Mouse (Mus musculus) frontal cortex, postnatal 36 days (tissue): ENCODE measurements at regions not wholly inside any gene's neighbourhood (a gene's known extent, or its start where the extent isn't known, plus 50 kb on each side); places are given as distances from the start of the nearest gene placed in this dataset.
A peak's percentile ranks its signal among the peaks of the same experiment; 100 is the strongest.

Source experiments
- DNase-seq, 2 experiments: peaks; one replicate each; pipeline ENCODE4 v3.0.0; 2022; ENCODE audit warnings: low spot score in 2 of 2

DNA sequence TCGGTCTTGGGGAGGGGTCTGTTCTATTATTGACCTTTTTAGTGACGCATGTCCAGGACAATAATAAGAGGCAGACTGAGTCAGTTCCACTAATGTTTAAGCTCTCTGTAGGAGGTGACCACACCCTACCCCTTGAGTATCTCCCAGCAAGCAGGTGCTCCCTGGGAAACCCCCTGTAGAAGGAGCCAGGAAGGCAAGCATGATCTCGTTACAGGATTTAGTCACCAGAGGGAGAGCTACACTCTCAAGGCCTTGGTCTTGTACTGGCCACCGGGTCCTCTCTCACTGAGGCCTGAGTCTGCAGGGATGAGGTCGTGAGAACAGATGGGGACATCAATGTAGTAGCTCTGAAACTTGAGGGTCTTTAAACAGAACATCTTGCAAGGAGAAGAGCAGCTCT, 55.3 kb upstream of the Ccnd2 start:
- no peak for DNase-seq

DNA sequence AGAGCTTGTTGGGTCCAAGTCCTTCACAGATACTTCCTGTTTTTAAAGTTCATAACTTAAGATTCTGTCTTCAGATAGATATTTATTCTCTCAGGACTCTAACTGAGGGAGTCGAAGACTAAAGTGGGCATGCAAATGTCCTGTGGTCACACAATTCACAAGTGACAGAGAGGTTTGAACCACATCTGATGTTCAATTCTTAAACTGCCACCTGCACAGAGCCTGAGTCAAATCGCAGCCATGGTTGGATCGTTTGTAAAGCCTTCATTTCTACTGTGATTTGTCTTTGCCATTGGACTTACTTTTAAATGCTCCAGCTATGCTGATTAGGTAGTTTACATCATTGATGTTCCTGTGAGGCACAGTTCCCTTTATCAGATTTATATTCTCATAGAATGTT, 61.4 kb upstream of the Ccnd2 start:
- DNase-seq, result no peak

DNA sequence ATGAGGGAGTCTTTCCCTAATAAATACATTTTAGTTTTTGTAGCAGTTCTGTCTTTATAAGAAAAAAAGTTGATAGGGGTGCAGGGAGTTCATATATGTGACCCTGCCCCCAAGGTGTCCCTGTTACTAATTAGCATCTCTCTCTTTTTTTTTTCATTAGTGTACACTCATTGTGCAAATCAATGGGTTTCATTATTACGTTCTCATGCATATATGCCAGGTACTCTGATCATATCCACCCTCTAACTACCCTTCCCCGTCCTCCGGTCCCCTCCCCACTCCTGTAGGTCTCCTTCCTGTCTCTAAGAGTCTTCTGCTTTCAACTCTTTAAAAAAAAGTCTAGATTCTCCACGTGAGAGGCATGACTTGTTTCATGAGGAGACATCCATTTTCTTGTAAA, 63.9 kb upstream of the Ccnd2 start:
- DNase-seq, result no peak

DNA sequence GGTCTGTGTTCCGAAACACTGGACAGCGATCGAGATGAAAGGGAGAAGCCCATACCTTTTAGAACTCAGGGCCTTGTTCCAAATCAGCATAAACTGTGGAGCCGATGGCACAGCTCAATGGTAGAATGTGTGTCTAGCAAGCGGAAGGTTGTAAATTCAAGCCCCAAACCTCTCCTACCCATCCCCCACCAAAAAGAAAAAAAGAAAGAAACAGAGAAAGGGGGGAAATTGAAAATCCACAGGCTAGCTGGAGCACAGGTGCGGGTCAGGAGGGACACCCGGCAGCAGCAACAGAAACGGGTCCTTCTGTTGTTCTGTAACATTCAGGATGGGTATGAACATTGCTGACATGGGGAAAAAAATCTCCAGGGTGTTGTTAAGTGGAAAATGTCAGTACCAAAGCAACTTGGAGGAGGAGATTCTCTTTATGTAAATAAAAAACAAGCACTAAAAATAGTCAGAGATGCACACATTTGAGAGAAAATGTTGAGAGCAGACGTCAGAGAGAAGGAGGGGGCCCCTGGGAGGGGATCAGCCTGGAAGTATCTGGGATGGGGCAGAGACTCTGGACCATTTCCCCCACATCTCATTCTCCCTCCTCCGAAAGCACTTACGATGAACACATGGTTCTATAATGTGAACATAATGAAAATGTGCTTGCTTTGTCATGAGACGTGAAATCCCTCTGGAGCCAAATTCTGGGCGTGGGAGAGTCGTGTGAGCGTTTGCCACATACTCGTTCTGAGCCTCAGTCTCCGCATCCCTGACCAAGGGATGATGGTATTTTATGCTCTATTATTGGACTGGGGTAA, 66.8 kb upstream of the Ccnd2 start:
- peak; percentile 26 to 28 for DNase-seq

DNA sequence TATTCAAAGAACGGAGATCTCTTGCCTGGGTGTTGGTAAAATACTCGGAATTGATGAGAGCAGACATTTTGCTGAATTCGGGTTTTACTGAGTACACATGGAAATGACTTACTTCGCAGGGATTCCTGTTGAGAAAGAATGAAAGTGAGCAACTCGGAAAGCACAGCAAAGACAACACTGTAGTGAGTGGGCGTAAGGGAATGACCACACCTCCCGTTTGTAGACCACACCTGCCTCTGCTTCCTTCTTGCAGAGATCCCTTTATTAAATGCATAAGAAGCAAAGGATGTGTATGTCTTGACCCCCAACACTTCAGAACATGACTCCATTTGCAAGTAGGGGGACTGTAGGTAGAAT, 67.4 kb upstream of the Ccnd2 start:
- DNase-seq, result no peak

DNA sequence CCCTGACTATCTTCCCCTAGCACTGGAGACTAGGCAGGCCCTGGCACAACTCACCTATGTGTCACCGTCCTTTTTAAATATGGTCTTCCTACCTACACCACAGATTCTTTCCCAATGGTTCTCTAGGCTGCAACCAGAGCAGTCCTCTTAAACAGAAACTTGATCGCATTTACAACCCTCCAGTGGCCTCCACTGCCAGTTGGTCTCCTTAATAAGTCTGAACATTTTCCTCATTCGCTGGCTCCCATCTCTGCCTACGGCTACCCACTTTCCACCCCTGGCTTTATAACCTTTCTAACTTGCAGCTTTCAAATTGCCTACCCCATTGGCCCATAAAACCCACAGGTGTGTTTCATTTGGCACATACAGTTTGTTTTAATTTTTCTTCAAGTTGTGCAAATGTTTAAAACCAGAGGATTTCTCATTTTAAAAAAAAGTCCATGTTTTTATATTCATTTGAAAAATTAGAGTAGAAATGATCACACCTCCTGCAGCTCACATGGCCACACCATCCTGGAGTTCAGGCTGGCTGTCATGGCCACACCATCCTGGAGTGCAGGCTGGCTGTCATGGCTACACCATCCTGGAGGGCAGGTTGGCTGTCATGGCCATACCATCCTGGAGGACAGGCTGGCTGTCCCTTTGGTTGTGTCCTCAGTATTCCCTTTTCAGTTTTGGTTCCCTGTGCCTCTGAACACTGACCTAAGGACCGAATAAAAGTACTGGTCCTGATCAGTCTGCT, 74.4 kb upstream of the Ccnd2 start:
- DNase-seq, result no peak

DNA sequence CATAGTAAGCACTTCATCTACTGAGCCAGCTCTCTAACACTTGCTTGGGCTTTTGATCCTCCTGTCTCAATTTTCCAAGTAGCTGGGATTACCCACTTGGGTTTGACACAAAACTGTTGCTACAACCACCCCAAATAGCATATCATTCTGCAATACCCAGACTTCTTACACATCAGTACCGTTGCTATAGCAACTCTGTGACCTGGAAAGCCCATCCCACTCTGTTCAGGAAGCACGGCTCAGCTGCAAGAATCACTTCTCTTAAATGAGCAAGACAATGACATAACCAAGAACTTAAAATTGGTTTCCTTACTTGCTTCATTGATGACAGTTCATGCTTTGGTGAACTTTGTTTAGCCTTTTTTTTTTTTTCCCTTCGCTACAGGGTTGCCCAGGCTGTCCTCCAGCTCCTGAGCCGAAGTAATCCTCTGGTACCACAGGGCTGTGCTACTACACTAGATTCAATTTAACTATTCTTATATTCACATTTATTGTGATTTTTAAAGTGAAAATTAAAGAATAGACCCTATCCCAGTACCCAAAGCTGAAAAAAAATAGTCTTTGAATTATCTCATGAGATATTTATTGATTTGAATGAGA, 84.6 kb upstream of the Ccnd2 start:
- peak; percentile 13 to 15 for DNase-seq

DNA sequence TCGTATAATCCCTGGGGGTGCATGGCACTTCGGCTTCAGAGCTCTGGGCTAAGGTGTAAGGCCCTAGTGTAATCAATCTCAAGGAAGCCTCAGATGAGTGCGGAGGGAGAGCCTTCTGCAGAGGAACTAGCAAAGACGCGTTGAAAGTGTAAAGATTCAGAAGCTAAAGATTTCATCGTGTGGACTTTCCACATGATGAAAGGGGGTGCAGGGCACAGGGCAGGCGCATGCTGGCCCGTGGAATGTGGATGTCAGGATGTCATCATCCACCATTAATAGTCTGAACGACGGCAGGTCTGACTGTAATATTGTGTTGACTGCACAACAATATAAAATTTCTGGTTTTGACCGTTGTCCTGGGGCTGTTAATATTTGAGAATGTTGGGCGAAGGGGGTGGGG, 85.2 kb upstream of the Ccnd2 start:
- DNase-seq, result no peak

DNA sequence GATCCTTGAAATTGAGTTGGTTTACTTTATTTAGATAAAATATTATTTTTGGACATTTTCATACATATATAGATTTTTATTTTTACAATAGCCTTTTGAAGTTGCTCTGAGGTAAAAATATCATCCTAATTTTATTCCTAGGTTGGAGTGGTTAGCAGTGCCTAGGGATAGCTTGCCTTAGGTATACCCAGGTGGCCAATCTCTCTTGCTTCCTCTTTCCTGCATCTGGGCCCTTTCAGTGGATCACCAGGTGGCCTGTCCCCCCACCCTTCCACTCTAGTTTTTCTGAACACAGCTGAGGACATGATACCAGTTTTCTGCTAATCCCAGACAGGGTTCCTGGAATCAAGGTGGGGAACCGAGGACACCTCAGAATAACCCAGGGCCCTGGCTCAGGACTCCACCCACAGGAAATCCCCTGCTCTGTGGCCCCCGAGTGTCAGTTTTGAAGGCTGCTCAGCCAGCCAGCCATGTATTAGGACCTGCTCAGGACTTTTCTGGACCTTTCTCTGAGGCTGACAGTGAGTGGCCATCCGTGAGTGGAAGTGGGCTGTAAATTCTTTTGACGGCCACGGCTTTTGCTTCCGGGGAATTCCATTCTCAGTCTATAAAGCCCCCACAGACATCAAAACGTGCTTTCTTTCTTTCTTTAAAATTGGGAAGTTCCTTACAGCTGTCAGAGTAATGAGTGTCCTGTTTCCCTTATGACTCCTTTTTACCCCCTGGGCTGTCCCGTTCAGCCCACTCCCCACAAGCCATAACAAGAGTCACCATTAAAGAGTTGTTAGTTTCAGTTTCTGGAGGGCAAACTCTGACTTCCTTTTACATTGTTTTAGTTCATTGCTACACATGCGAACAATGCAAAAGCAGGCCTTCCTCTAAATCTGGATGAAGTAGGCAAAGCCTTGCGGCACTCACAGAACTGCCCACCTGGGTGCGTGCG, 87.8 kb upstream of the Ccnd2 start:
- DNase-seq, result no peak

DNA sequence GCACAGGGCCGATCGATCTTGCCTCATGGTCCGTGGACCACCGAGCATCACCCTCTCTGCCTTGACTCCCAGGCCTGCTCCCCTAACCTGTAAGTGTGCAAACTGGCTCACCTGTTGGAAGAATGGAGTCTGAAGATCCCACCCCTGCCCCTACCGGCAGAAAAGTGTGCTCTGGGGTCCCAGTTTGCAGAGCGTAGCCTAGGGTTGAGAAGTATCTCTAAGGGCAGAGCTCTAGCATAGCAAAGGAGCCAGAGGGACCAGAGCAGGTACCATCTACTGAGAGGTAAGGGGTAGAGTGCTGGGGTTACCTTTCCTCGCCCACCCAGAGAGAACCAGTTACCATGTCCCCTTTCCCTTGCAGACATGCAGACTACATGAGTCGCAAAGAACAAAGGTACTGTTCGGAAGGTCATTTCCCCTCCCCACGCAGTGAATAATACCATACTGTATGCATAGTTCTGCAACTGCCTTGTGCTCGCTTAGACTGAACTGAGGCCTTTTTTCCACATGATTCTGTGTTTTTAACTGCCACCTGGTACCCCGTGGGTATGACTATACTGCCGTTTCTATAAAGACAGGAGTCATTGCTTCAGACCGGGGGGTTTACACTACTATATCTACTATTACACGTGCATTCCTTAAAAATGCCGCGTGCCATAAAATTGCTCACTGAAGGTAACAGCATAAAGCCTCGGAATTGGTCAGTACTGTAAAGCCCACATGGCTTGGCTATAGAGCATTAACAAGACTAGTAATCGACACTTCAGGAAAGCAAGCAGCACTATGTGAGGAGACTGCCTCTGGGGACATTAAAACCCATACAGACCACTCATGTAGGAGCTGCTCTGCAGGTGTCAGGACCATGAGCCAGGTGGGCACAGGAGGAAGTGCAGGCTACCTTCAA, 88.7 kb upstream of the Ccnd2 start:
- DNase-seq, result no peak

DNA sequence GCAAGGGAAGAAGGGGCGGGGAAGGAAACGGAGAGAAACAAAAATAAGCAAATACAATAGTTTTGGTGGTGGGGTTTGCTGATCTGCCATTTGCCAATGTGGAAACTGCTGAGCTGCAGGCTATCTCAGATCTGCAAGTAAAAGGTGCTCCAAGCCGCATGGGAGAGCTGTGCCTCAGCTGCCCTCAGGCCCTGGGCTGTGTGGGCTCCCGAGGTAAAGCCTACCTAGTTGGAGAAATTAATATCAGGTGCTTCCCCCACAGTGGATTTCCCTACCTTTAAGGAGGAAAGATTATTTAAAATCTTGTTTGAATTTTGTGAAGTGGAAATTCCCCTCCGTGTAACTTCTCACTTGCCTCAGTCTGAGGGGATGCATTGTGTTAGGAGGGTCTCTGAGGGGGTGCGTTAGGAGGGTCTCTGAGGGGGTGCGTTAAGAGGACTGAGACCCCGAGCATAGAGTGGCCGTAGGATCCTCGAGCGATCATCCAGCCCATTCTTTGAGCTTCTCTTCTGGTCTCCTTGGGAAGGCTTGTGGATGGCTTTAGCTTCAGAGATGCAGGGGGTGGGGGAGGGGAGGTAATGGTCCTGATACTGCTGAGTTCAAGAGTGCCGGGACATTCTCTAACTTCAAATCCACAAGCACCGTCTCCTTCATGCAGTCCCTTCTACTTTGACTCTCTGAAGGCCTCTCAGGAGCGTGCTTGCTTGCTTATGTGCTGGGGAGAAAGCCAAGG, 89.9 kb upstream of the Ccnd2 start:
- no peak for DNase-seq

DNA sequence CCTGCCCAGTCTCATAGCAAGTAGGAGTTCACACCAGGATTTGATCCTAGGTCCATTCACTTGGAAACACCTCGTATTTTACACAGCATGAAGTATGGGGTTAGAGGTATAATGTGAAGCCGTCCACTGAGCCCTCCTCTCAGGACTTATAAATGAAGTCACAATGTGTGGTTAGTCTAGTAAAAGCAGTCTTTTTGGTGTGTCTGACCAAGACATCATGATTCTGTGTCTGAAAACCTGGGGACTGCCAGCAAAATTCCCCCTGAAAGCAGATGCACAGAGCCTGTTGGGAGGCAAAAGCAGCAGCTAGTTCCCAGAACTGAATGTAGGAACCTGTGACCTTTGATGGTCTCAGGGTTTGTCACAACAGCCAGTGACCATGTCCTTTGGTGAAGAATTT, 91.0 kb upstream of the Ccnd2 start:
- no peak for DNase-seq

DNA sequence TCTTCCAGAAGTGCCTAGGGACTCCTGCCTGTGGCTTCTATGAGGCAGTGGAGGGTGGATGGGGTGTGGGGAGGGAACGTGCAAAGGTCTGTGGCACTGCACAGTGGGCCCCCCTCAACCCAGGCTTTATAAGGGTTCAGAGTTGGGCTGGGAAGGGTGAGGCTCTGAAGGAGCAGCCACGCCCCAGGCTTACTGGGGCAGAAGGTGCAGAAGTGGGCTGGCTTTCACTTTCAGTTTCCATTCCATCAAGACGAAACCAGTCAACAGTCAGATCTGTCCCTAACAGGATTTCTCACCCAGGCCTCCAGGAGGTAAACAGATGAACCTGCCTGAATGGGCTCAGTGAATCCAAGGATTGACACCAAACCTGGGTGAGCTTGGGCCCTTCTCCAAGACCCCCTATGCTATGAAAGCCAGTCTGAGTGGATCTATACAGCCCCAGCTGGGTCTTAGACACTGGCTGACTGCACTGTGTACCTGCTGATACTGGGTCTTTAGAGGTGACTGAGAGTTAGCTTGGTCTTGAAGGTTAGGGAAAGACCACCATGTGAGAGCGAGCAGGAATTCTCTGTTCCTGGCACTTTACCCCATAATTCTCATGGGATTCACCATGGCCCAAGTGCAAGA, 93.9 kb upstream of the Ccnd2 start:
- DNase-seq, result no peak

DNA sequence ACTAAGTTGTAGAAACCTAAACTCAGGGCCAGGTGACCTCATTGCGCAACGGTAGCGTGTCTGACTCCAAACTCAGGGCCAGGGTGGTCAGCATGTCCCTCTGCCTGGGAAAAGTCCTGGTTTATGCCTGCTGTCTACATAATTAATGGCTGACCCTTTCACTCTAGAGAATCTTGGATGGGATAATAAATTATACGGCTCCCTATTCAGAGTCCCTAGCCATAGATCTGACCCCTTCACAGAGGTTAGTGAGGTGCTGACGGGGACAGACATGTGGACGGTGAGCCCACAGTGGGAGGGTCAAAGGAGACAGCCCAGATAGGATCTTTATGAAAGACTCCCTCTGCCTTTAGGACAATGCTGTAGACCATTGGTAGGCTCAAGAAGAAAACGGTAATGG, 94.7 kb upstream of the Ccnd2 start:
- DNase-seq, result no peak

DNA sequence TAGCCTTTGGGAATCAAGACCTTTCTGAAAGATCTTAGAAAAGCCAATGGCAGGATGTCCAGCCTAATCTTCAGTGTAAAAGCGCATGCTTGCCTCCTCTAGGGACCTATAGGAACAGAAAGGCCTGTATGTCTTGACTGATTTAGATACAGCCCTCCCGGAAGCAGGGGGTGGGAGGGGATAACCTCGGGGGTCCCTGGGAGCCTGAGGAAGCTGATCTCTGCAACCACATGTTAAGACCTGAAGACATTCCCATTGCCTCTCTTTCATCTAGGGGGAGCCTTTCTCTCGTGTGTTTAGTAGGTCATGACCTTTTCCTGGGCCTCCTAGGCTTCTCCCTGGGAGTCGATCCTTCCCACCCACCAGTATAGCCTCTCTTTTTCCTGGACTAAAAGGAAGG, 95.3 kb upstream of the Ccnd2 start:
- no peak for DNase-seq

DNA sequence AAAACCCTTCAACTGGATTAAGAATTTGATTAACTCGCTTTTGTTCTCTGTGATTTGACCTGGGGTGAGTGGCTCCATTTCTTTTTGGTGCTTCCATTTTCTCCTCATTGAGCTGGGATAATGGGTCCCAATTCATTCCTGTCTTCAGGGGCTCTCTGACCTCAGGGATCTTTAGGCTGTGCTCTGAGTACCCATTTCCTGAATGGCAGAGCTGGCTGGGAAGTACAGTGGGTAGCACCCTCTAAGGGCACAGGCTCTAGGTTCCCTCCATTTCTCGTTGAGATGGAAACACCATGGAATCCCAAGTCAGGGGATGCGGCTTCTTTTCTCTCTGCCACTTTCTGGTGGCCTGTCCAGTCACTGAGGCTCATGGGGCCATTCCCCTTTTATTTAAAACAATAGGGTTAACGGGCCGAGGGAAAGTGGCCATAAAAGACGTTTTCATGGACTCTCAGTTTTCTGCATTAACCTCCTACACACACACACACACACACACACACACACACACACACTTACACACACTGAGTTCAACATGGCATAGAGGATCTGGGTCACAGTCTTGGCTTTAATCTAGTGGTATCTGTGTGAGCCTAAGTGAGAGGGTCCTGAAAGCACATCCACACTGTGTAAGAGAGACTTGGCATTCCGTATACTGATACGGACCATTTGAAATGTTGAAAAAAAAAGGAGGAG, 98.3 kb upstream of the Ccnd2 start:
- DNase-seq, result no peak

DNA sequence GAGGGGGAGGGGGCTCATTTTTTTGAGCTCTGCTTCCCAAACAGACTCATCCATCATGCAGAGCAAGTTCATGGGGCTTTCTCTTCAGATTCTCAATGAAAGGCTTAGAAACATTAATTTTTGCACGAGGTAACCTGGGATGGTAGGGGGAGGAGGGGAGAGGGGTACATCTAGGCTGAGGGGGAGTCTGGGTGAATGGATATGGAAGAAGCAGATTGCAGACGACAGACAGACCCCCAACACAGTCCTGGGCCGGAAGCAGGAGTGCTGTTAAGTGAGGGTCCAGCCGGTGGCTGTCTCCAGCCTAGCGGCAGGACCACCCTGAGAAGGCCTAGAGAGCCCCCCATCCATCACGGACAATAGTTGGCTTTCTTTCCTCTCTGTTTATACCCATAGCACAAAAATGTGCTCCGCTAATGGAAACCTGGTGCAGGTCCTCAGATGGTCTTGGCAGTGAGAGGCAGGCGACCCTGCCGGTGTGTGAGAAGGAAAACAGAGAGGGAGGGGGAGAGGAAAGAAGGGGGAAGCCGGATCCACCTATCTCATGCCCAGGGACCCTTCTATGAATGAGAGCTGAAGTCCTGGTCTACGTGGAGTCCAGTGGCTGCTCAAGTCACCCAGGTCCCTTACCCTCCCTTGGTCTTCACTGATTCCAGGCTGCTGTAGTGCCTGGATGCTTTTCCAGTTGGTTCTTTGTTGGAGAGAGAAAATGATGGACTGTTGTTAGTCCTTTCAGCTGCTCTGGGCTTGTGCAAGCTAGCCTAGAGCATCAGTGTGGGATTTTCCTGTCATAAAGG, 99.1 kb upstream of the Ccnd2 start:
- DNase-seq, result no peak

DNA sequence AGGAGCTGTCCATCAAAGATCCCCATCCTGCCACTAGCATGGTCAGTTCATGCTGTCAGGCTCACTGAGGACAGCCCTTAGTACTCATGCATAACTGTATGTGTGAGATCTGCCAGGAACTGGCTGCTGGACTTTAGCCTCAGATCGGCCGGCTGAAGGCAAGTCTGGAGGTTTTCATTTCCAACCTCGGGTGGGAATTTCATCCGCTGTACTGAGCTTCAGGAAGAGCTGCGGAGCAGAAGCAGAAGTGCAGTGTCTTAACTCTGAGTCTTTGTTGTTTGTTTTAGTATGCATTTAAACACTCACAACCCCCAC, 99.6 kb upstream of the Ccnd2 start:
- no peak for DNase-seq
